Mouse (Mus musculus) neural tube, embryonic 15.5 days (tissue): Measurements from ENCODE around the gene Card10. TPM values are rescaled to one million over a fixed set of nuclear protein-coding genes. Genes with fewer than 3 reads are reported as not detected.
"Not testable (repeated sequence)": the region's sequence is repeated elsewhere in the genome, so short reads cannot be mapped to it uniquely, and the experiment has no call there.

ENCODE experiments used
- ATAC-seq: fragments of 200-750 bp; cut with Nextera tagmentation; 2 replicates; pipeline ENCODE4 v1.8.0; 2017; ENCODE audit warnings: mild to moderate bottlenecking, moderate TSS enrichment, moderate library complexity; ENCODE audit not compliant: low FRiP score
- H3K27ac ChIP-seq: fragments of 300-500 bp; sonication (generic); replicated peaks from 2 replicates; pipeline ENCODE4 v1.5.1; 2015; ENCODE audit warnings: mild to moderate bottlenecking, inconsistent platforms
- H3K27me3 ChIP-seq: fragments of 300-500 bp; sonication (generic); replicated peaks from 2 replicates; pipeline ENCODE4 v1.6.1; 2015; ENCODE audit warnings: inconsistent platforms
- H3K36me3 ChIP-seq: fragments of 300-500 bp; sonication (generic); 2 replicates; pipeline ENCODE4 v1.6.1; 2015; ENCODE audit warnings: inconsistent platforms
- H3K4me1 ChIP-seq: fragments of 300-500 bp; sonication (generic); 2 replicates; pipeline ENCODE4 v1.6.1; 2015; ENCODE audit warnings: inconsistent platforms
- H3K4me2 ChIP-seq: fragments of 300-500 bp; sonication (generic); 2 replicates; pipeline ENCODE4 v1.6.1; 2015; ENCODE audit warnings: inconsistent platforms, mild to moderate bottlenecking, moderate library complexity
- H3K4me3 ChIP-seq: fragments of 300-500 bp; sonication (generic); replicated peaks from 2 replicates; pipeline ENCODE4 v1.5.1; 2015; ENCODE audit warnings: mild to moderate bottlenecking, inconsistent platforms
- H3K9ac ChIP-seq: fragments of 300-500 bp; sonication (generic); replicated peaks from 2 replicates; pipeline ENCODE4 v1.6.1; 2015; ENCODE audit warnings: mild to moderate bottlenecking, inconsistent platforms
- H3K9me3 ChIP-seq: fragments of 300-500 bp; sonication (generic); replicated peaks from 2 replicates; pipeline ENCODE4 v1.6.1; 2016; ENCODE audit warnings: inconsistent platforms
- WGBS: fragments of 180-500 bp; shearing (Covaris S2); methylation state at CpG from one replicate; pipeline ENCODE4 v1.1.7; 2015; ENCODE audit warnings: mixed read lengths; 5-methylcytosine and 5-hydroxymethylcytosine counted together
- polyA plus RNA-seq: library from polyadenylated mRNA; unstranded; fragments of >200 nt; fragmentation: Nextera tagmentation; extraction: Ambion mirVana; gene quantifications from 2 replicates; pipeline ENCODE4 v1.2.1, GENCODE M21; 2015

Card10 gene
- polyA plus RNA-seq, result 1.9 and 3.7 TPM in 2 replicates

DNA sequence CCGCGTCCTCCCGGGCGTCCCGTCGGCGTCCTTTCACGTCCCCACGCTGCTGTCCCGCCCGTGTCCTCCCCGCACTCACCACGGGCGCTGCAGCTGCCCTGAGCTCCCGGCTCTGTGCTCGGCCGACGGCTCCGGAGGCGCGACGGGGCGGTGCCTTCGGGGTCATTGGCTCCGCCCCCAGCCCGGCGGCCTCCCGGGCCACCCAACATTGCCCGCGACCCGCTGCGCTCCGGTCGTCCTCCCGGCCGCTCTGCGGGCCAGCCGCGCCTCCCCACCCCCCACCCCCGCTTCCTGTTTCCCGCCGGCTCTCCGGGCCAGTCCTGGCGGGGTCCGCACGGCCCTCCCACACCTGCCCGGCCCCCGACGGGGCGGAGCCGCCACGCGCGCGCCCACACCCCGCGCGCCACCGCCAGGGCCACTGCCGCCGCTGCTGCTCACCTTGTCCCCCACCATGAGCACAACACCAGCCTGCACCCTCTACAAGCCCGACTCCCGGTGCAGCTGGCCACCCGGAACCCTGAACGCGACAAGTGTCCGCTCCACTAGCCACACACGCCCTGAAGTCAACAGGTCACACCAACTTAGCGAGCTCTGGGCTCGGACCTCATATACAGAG is at the start of gene Card10:
Gene Card10, minus strand, starts transcription at position 267 of the 616 bp plus-strand sequence.
- Histone ChIP-seq H3K4me3 (peak within 1 kb of the TSS; percentile 52), H3K9ac (peak within 1 kb of the TSS; percentile 51), H3K9me3 (no peaks in the 10 kb centered on the region), H3K36me3 (no peaks in the 10 kb centered on the region), H3K27me3 (peaks cover 48% of the 10 kb centered on the region), H3K4me1 (peaks cover 34% of the 10 kb centered on the region), H3K4me2 (peak within 1 kb of the TSS; percentile 84), H3K27ac (peak within 1 kb of the TSS; percentile 33)
- 1% methylated on average over 63 of the region's 70 CpGs for WGBS
- peak; percentile 60 for ATAC-seq

- H3K9me3 ChIP-seq, result no peaks in the 10 kb centered on the region
- no peak overlapping the region for H3K27ac ChIP-seq
- H3K27me3 ChIP-seq, result no peaks in the 10 kb centered on the region
- H3K9ac ChIP-seq, result no peak overlapping the region
- ATAC-seq, result peak; percentile 84
- peaks cover 5% of the 10 kb centered on the region; the same call in 1 of the 2 replicates for H3K4me1 ChIP-seq
- WGBS, result 17% methylated on average over 13 of the region's 13 CpGs
- H3K36me3 ChIP-seq, result no peaks in the 10 kb centered on the region
- H3K4me3 ChIP-seq, result no peak overlapping the region
- peak overlapping the region; percentile 46 for H3K4me2 ChIP-seq
These were observed 48.8 kb upstream of the Card10 start for GRCm38 (mm10) chr15:78851505-78852153.

- Histone ChIP-seq H3K36me3 (no peaks in the 10 kb centered on the region), H3K27me3 (no peaks in the 10 kb centered on the region), H3K9me3 (no peaks in the 10 kb centered on the region), H3K27ac (no peak overlapping the region), H3K9ac (no peak overlapping the region), H3K4me1 (peaks cover 9% of the 10 kb centered on the region), H3K4me2 (no peak overlapping the region), H3K4me3 (no peak overlapping the region)
- 79% methylated on average over 6 of the region's 6 CpGs for WGBS
- no peak for ATAC-seq
These were observed 48.1 kb upstream of the Card10 start for GRCm38 (mm10) chr15:78850944-78851343.

GRCm38 (mm10) chr15:78850059-78850824 is 47.4 kb upstream of the Card10 start:
- Histone ChIP-seq H3K9me3 (no peaks in the 10 kb centered on the region), H3K4me2 (no peak overlapping the region), H3K27ac (no peak overlapping the region), H3K4me1 (peaks cover 15% of the 10 kb centered on the region), H3K36me3 (no peaks in the 10 kb centered on the region), H3K27me3 (no peaks in the 10 kb centered on the region), H3K9ac (no peak overlapping the region), H3K4me3 (no peak overlapping the region)
- WGBS, result 75% methylated on average over 15 of the region's 15 CpGs
- no peak for ATAC-seq

- 85% methylated on average over 12 of the region's 12 CpGs for WGBS
- no peak overlapping the region for H3K9ac ChIP-seq
- no peak overlapping the region for H3K4me3 ChIP-seq
- H3K4me1 ChIP-seq, result peaks cover 23% of the 10 kb centered on the region
- H3K9me3 ChIP-seq, result no peaks in the 10 kb centered on the region
- peaks cover 4% of the 10 kb centered on the region for H3K27me3 ChIP-seq
- no peak overlapping the region for H3K4me2 ChIP-seq
- no peaks in the 10 kb centered on the region for H3K36me3 ChIP-seq
- no peak overlapping the region for H3K27ac ChIP-seq
- ATAC-seq, result no peak
These were observed 46.6 kb upstream of the Card10 start for GRCm38 (mm10) chr15:78849485-78849884.

DNA sequence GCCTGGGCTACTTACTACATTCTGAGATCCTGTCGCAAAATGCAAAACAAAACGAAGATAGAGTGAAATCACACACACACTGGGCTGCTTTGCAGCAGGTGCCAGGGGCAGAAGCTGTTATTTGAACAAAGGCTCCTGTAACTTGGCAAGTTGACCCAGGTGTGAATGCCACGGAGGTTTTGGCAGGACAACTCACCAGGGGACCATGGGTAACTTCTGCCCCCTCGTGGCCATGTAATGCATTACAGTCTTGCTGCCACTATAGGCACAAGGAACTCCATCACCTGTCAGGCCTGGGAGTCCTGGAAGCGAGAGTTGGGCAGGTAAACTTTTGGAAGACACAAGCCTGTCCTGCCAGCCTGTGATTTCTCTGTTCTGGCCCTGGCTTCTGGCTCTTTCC is 45.6 kb upstream of the Card10 start:
- no peak overlapping the region for H3K9ac ChIP-seq
- no peak for ATAC-seq
- 36% methylated on average over 5 of the region's 5 CpGs for WGBS

DNA sequence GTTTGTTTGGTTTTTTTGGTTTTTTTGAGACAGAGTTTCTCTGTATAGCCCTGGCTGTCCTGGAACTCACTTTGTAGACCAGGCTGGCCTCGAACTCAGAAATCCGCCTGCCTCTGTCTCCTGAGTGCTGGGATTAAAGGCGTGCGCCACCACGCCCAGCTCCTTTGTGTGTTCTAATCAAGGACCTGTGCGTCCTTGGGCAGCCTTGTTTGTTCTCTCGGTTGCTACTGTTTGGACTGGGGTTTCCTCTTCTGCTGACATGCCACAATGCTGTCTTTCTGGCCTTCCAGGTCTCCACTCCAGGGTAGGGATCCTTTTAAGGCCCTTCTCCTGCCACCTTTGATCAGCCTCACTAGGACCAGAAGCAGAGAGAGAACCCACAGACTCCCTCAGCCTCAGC is 44.0 kb upstream of the Card10 start:
- Histone ChIP-seq H3K4me1 (peaks cover 40% of the 10 kb centered on the region), H3K27me3 (peaks cover 21% of the 10 kb centered on the region)
- not testable (repeated sequence) for H3K36me3 ChIP-seq, H3K9ac ChIP-seq, H3K9me3 ChIP-seq, H3K27ac ChIP-seq, H3K4me3 ChIP-seq, ATAC-seq, H3K4me2 ChIP-seq
- WGBS, result 83% methylated on average over 7 of the region's 7 CpGs

More for the DNA sequence above, 45.6 kb upstream of the Card10 start:
- H3K4me1 ChIP-seq, result peaks cover 29% of the 10 kb centered on the region
- no peak overlapping the region for H3K27ac ChIP-seq
- H3K9me3 ChIP-seq, result no peaks in the 10 kb centered on the region
- H3K4me3 ChIP-seq, result no peak overlapping the region
- no peak overlapping the region for H3K4me2 ChIP-seq
- H3K36me3 ChIP-seq, result no peaks in the 10 kb centered on the region
- peaks cover 14% of the 10 kb centered on the region for H3K27me3 ChIP-seq

- Histone ChIP-seq H3K4me3 (no peak overlapping the region), H3K4me2 (no peak overlapping the region), H3K4me1 (peaks cover 39% of the 10 kb centered on the region), H3K27ac (no peak overlapping the region), H3K27me3 (peaks cover 25% of the 10 kb centered on the region), H3K9ac (no peak overlapping the region), H3K36me3 (no peaks in the 10 kb centered on the region), H3K9me3 (no peaks in the 10 kb centered on the region)
- no peak for ATAC-seq
- WGBS, result 79% methylated on average over 8 of the region's 8 CpGs
These were observed 43.5 kb upstream of the Card10 start for GRCm38 (mm10) chr15:78846352-78846751.

GRCm38 (mm10) chr15:78845867-78846266 is 43.0 kb upstream of the Card10 start:
- H3K27me3 ChIP-seq, result peaks cover 29% of the 10 kb centered on the region

DNA sequence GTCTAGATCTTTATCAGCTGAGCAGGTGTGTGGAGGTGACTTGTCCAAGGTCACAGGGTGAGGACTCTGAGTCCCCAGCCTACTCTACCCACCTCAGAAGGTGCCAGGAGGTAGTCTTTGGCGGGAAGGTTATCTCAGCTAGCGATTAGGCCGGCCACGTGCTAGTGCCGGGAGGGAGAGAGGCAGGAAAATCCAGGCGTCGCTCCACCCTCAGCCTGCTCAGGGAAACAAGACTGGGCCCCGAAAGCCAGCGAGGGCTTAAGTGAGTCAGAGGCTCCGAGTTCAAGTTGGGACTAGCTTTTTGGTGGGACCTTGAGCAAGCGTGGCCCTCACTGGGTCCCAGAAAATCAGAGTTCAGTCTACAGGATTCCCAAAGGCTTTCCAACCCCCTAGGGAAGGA is 42.5 kb upstream of the Card10 start:
- Histone ChIP-seq H3K9me3 (no peaks in the 10 kb centered on the region), H3K4me2 (peak overlapping the region; percentile 74), H3K4me3 (no peak overlapping the region), H3K36me3 (no peaks in the 10 kb centered on the region), H3K27me3 (peaks cover 30% of the 10 kb centered on the region), H3K4me1 (peaks cover 50% of the 10 kb centered on the region), H3K27ac (no peak overlapping the region), H3K9ac (no peak overlapping the region)
- ATAC-seq, result no peak
- 81% methylated on average over 11 of the region's 11 CpGs for WGBS

More at GRCm38 (mm10) chr15:78845867-78846266, 43.0 kb upstream of the Card10 start:
- Histone ChIP-seq H3K9ac (no peak overlapping the region), H3K36me3 (no peaks in the 10 kb centered on the region), H3K4me2 (peak overlapping the region; percentile 74; the same call in 1 of the 2 replicates), H3K4me1 (peaks cover 44% of the 10 kb centered on the region), H3K27ac (no peak overlapping the region), H3K4me3 (no peak overlapping the region), H3K9me3 (no peaks in the 10 kb centered on the region)
- 83% methylated on average over 8 of the region's 8 CpGs for WGBS
- no peak for ATAC-seq

DNA sequence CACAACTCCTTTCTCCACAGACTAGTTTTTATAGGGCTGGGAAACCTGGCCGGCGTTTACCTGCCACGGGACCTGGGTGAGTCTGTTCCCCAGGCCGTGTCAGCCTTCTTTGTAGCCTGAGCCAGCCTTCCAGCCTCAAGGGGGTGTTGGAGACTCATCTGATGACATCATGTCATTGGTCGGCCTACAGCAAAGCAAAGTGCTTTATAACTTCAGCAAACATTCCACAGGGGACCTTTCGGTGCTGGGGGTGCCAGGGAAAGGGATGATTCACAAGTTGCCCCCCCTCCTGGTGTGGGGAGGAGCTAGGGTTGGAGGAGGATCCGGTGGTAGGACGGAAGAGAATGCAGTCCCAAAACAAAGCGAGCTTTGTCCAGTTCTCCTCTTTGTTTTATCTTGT is 41.9 kb upstream of the Card10 start:
- peaks cover 55% of the 10 kb centered on the region for H3K4me1 ChIP-seq
- H3K27me3 ChIP-seq, result peaks cover 30% of the 10 kb centered on the region
- H3K9me3 ChIP-seq, result no peaks in the 10 kb centered on the region
- H3K4me3 ChIP-seq, result no peak overlapping the region
- H3K9ac ChIP-seq, result no peak overlapping the region
- H3K27ac ChIP-seq, result no peak overlapping the region
- H3K36me3 ChIP-seq, result no peaks in the 10 kb centered on the region
- H3K4me2 ChIP-seq, result peak overlapping the region; percentile 74
- 21% methylated on average over 9 of the region's 9 CpGs for WGBS
- ATAC-seq, result no peak
